ENCODE assay signal across 17 mouse cellular contexts in genomic region chr2:79623256-79623655, GRCm38 (mm10). TPM values are rescaled to one million over a fixed set of nuclear protein-coding genes. Genes with fewer than 3 reads are reported as not detected.
DNase-seq lines count a peak whose midpoint lies in the region; ATAC-seq lines count a peak whose summit lies in the region.
"Had no signal": no experiment of that assay in that cellular context is flagged by ENCODE, and none has a peak within 500 bp of the region (broad histone marks: within the 10 kb centered on the region; RNA-seq: fewer than 3 reads in every experiment).

No protein-coding gene starts in this region.

- no peak for DNase-seq in left cerebral cortex, postnatal 14 days (ENCODE audit: low spot score in 2 of 2)
- no peak for DNase-seq in gastrocnemius, adult 18-20 months (ENCODE audit: low spot score)
- DNase-seq: adrenal gland, adult 2 months; adrenal gland, adult 8-10 months; adrenal gland, postnatal 10 days; adrenal gland, postnatal 14 days; adrenal gland, postnatal 25 days; adrenal gland, postnatal 36 days; B cell, adult 2 months; cerebellum, adult 11 months; cerebellum, adult 11-12 months; cerebellum, adult 18-20 months had no signal

- intact Hi-C loops in left cerebral cortex, postnatal 14 days (cut with DNase I) = no loop called here

- ATAC-seq in megakaryocyte progenitor cell, adult 5-6 weeks (replicated peaks; ENCODE audit: poor library complexity) = peak; percentile 56
- peak; percentile 87 for ATAC-seq in megakaryocyte-erythroid progenitor cell, adult 5-6 weeks (replicated peaks; ENCODE audit: low FRiP score, low TSS enrichment, poor library complexity, severe bottlenecking)
- ATAC-seq: activated CD4-positive, CD25-positive, alpha-beta regulatory T cell, adult 4 months; CD4-positive, CD25-positive, alpha-beta regulatory T cell, adult 4 months; Patski had no signal

RNA-seq across cellular contexts. Expression of gene Itprid2, which starts 11.9 kb away (rescaled TPM):
- total RNA-seq in megakaryocyte progenitor cell, adult 5-6 weeks (2015) = 16.9 and 21.0 TPM in 2 replicates
- 11.1 and 12.1 TPM in 2 replicates for total RNA-seq in megakaryocyte progenitor cell, adult 5-6 weeks (2017)
- 9.2 and 10.6 TPM in 2 replicates for total RNA-seq in megakaryocyte-erythroid progenitor cell, adult 5-6 weeks (2014; fragmentation: Nextera tagmentation)
- total RNA-seq in megakaryocyte-erythroid progenitor cell, adult 5-6 weeks (2017) = 10.8 and 11.3 TPM in 2 replicates
- 10 to 100 TPM; 26.1 to 28.8 TPM for total RNA-seq in left cerebral cortex, postnatal 14 days (2021)
- total RNA-seq in gastrocnemius, adult 18-20 months (2021) = 10 to 100 TPM; 12.5 to 17.7 TPM
